Mouse (Mus musculus): ENCODE measurements at regions not wholly inside any gene's neighbourhood (a gene's known extent, or its start where the extent isn't known, plus 50 kb on each side); places are given as distances from the start of the nearest gene placed in this dataset.

GRCm38 (mm10) chr9:61159616-61160015 lies 212.6 kb upstream of the Tle3 start:
- 72% methylated on average over 10 of the region's 10 CpGs for WGBS
- no peaks in the 10 kb centered on the region for H3K4me1 ChIP-seq (replicated peaks; ENCODE audit: control insufficient read depth, insufficient read depth, low read length)
- no peaks in the 10 kb centered on the region for H3K36me3 ChIP-seq (ENCODE audit: control insufficient read depth, insufficient read depth)
- no peak for TF ChIP-seq CTCF (IDR thresholded peaks at IDR 0.05; ENCODE audit: low read depth)
- no peak overlapping the region for H3K4me2 ChIP-seq (replicated peaks; ENCODE audit: low read depth)
- H3K9me3 ChIP-seq (ENCODE audit: control insufficient read depth), result no peaks in the 10 kb centered on the region
- H3K9ac ChIP-seq (ENCODE audit: low read depth, low read length), result no peak overlapping the region
- H3K27ac ChIP-seq (ENCODE audit: low read depth, low read length), result no peak overlapping the region
- no peak for ATAC-seq
- no peak overlapping the region for H3K4me3 ChIP-seq (ENCODE audit: low read depth, low read length)
- no peaks in the 10 kb centered on the region for H3K27me3 ChIP-seq (replicated peaks; ENCODE audit: control insufficient read depth, insufficient read depth, low read length)

GRCm38 (mm10) chr9:61162884-61163283 lies 209.3 kb upstream of the Tle3 start:
- no peaks in the 10 kb centered on the region for H3K9me3 ChIP-seq (ENCODE audit: control insufficient read depth)
- no peaks in the 10 kb centered on the region for H3K4me1 ChIP-seq (replicated peaks; ENCODE audit: control insufficient read depth, insufficient read depth, low read length)
- H3K36me3 ChIP-seq (ENCODE audit: control insufficient read depth, insufficient read depth), result no peaks in the 10 kb centered on the region
- no peak overlapping the region for H3K27ac ChIP-seq (ENCODE audit: low read depth, low read length)
- WGBS, result 91% methylated on average over 10 of the region's 10 CpGs
- no peak for TF ChIP-seq CTCF (IDR thresholded peaks at IDR 0.05; ENCODE audit: low read depth)
- no peaks in the 10 kb centered on the region for H3K27me3 ChIP-seq (replicated peaks; ENCODE audit: control insufficient read depth, insufficient read depth, low read length)
- no peak overlapping the region for H3K9ac ChIP-seq (ENCODE audit: low read depth, low read length)
- no peak for ATAC-seq
- H3K4me3 ChIP-seq (ENCODE audit: low read depth, low read length), result no peak overlapping the region
- no peak overlapping the region for H3K4me2 ChIP-seq (replicated peaks; ENCODE audit: low read depth)

GRCm38 (mm10) chr9:61163671-61164288 lies 208.4 kb upstream of the Tle3 start:
- no peak overlapping the region for H3K4me3 ChIP-seq (ENCODE audit: low read depth, low read length)
- H3K36me3 ChIP-seq (ENCODE audit: control insufficient read depth, insufficient read depth), result no peaks in the 10 kb centered on the region
- H3K9ac ChIP-seq (ENCODE audit: low read depth, low read length), result no peak overlapping the region
- no peak for TF ChIP-seq CTCF (IDR thresholded peaks at IDR 0.05; ENCODE audit: low read depth)
- no peaks in the 10 kb centered on the region for H3K27me3 ChIP-seq (replicated peaks; ENCODE audit: control insufficient read depth, insufficient read depth, low read length)
- 59% methylated on average over 19 of the region's 19 CpGs for WGBS
- H3K27ac ChIP-seq (ENCODE audit: low read depth, low read length), result no peak overlapping the region
- ATAC-seq, result no peak
- no peak overlapping the region for H3K4me2 ChIP-seq (replicated peaks; ENCODE audit: low read depth)
- H3K9me3 ChIP-seq (ENCODE audit: control insufficient read depth), result no peaks in the 10 kb centered on the region
- H3K4me1 ChIP-seq (replicated peaks; ENCODE audit: control insufficient read depth, insufficient read depth, low read length), result no peaks in the 10 kb centered on the region

GRCm38 (mm10) chr9:61164501-61165251 lies 207.5 kb upstream of the Tle3 start:
- H3K4me2 ChIP-seq (replicated peaks; ENCODE audit: low read depth), result no peak overlapping the region
- H3K4me3 ChIP-seq (ENCODE audit: low read depth, low read length), result no peak overlapping the region
- no peak; the same call in none of the 2 replicates for TF ChIP-seq CTCF (IDR thresholded peaks at IDR 0.05; ENCODE audit: low read depth)
- H3K4me1 ChIP-seq (replicated peaks; ENCODE audit: control insufficient read depth, insufficient read depth, low read length), result no peaks in the 10 kb centered on the region
- 47% methylated on average over 11 of the region's 11 CpGs for WGBS
- no peaks in the 10 kb centered on the region for H3K9me3 ChIP-seq (ENCODE audit: control insufficient read depth)
- no peaks in the 10 kb centered on the region for H3K36me3 ChIP-seq (ENCODE audit: control insufficient read depth, insufficient read depth)
- H3K9ac ChIP-seq (ENCODE audit: low read depth, low read length), result no peak overlapping the region
- H3K27ac ChIP-seq (ENCODE audit: low read depth, low read length), result 0 out of 2 replicates have a peak overlapping the region, but pooled peaks have one; percentile 11
- no peaks in the 10 kb centered on the region for H3K27me3 ChIP-seq (replicated peaks; ENCODE audit: control insufficient read depth, insufficient read depth, low read length)
- ATAC-seq, result peak; percentile 40; the same call in 1 of the 2 replicates

GRCm38 (mm10) chr9:61166115-61166514 lies 206.1 kb upstream of the Tle3 start:
- H3K36me3 ChIP-seq (ENCODE audit: control insufficient read depth, insufficient read depth), result no peaks in the 10 kb centered on the region
- no peak overlapping the region for H3K4me2 ChIP-seq (replicated peaks; ENCODE audit: low read depth)
- no peak for ATAC-seq
- H3K9ac ChIP-seq (ENCODE audit: low read depth, low read length), result no peak overlapping the region
- no peak for TF ChIP-seq CTCF (IDR thresholded peaks at IDR 0.05; ENCODE audit: low read depth)
- WGBS, result 69% methylated on average over 2 of the region's 2 CpGs
- H3K27ac ChIP-seq (ENCODE audit: low read depth, low read length), result no peak overlapping the region
- no peaks in the 10 kb centered on the region for H3K4me1 ChIP-seq (replicated peaks; ENCODE audit: control insufficient read depth, insufficient read depth, low read length)
- no peaks in the 10 kb centered on the region for H3K9me3 ChIP-seq (ENCODE audit: control insufficient read depth)
- H3K27me3 ChIP-seq (replicated peaks; ENCODE audit: control insufficient read depth, insufficient read depth, low read length), result no peaks in the 10 kb centered on the region
- no peak overlapping the region for H3K4me3 ChIP-seq (ENCODE audit: low read depth, low read length)

GRCm38 (mm10) chr9:61167097-61167842 lies 204.9 kb upstream of the Tle3 start:
- no peak for TF ChIP-seq CTCF (IDR thresholded peaks at IDR 0.05; ENCODE audit: low read depth)
- 40% methylated on average over 11 of the region's 11 CpGs for WGBS
- no peak overlapping the region for H3K9ac ChIP-seq (ENCODE audit: low read depth, low read length)

More at GRCm38 (mm10) chr9:61167097-61167842, 204.9 kb upstream of the Tle3 start:
- ATAC-seq, result no peak
- Histone ChIP-seq H3K4me2 (replicated peaks; ENCODE audit: low read depth) (no peak overlapping the region), H3K27ac (ENCODE audit: low read depth, low read length) (no peak overlapping the region), H3K27me3 (replicated peaks; ENCODE audit: control insufficient read depth, insufficient read depth, low read length) (no peaks in the 10 kb centered on the region), H3K9me3 (ENCODE audit: control insufficient read depth) (no peaks in the 10 kb centered on the region), H3K4me3 (ENCODE audit: low read depth, low read length) (no peak overlapping the region), H3K36me3 (ENCODE audit: control insufficient read depth, insufficient read depth) (no peaks in the 10 kb centered on the region), H3K4me1 (replicated peaks; ENCODE audit: control insufficient read depth, insufficient read depth, low read length) (no peaks in the 10 kb centered on the region)
